Mouse (Mus musculus) adrenal gland, postnatal 10 days (tissue): ENCODE data around the gene Nol11. TPM values are rescaled to one million over a fixed set of nuclear protein-coding genes. Genes with fewer than 3 reads are reported as not detected.

Experiments
- total RNA-seq, 2 experiments: library from RNA; stranded (reverse); gene quantifications; 2 replicates each; pipeline ENCODE4 v1.2.3; 2021

Nol11 gene
- total RNA-seq, 2 experiments from 2014 or later = 21.1 to 21.8 TPM

Other genes with a start within 250 kb of the Nol11 start
- 10 to 100 TPM; 45.3 to 46.7 TPM for gene Kpna2, start 189.8 kb downstream of the Nol11 start, total RNA-seq
- gene 1810010H24Rik, start 163.7 kb downstream of the Nol11 start, total RNA-seq = 1 to 10 TPM; 1.8 to 2.9 TPM
- 10 to 100 TPM; 33.6 to 42.5 TPM for gene Bptf, start 57.3 kb downstream of the Nol11 start, total RNA-seq